ENCODE assay signal across 8 mouse cellular contexts in genomic region chr16:16984423-16984941, GRCm38 (mm10). TPM values are rescaled to one million over a fixed set of nuclear protein-coding genes. Genes with fewer than 3 reads are reported as not detected.
DNase-seq lines count a peak whose midpoint lies in the region; ATAC-seq lines count a peak whose summit lies in the region.

No protein-coding gene starts in this region.

- H3K9me3 ChIP-seq in erythroblast, embryonic 14.5 days (ENCODE audit: control insufficient read depth, low read length): no peaks in the 10 kb centered on the region
- no peaks in the 10 kb centered on the region for H3K9me3 ChIP-seq in forebrain, embryonic 14.5 days (replicated peaks; ENCODE audit: control insufficient read depth, low read length)
- no peaks in the 10 kb centered on the region for H3K9me3 ChIP-seq in liver, embryonic 13.5 days (replicated peaks)

- H3K9ac ChIP-seq in forebrain, embryonic 14.5 days (ENCODE audit: low read length): peak overlapping the region; percentile 97
- peak overlapping the region; percentile 96 for H3K9ac ChIP-seq in liver, embryonic 13.5 days

- H3K36me3 ChIP-seq in erythroblast, embryonic 14.5 days (ENCODE audit: control insufficient read depth): peaks cover 43% of the 10 kb centered on the region
- peaks cover 10% of the 10 kb centered on the region; the same call in 1 of the 2 replicates for H3K36me3 ChIP-seq in forebrain, embryonic 14.5 days (ENCODE audit: control insufficient read depth, insufficient read depth, low read length)
- peaks cover 23% of the 10 kb centered on the region for H3K36me3 ChIP-seq in liver, embryonic 13.5 days

- H3K4me1 ChIP-seq in erythroblast, embryonic 14.5 days (ENCODE audit: control insufficient read depth): peaks cover 40% of the 10 kb centered on the region
- peaks cover 15% of the 10 kb centered on the region for H3K4me1 ChIP-seq in forebrain, embryonic 14.5 days (ENCODE audit: control insufficient read depth, insufficient read depth, low read length)
- peaks cover 48% of the 10 kb centered on the region for H3K4me1 ChIP-seq in liver, embryonic 13.5 days (replicated peaks)

- peak overlapping the region; percentile 70 for H3K4me2 ChIP-seq in forebrain, embryonic 14.5 days (ENCODE audit: low read length)
- peak overlapping the region; percentile 92 for H3K4me2 ChIP-seq in liver, embryonic 13.5 days

- H3K27me3 ChIP-seq in erythroblast, embryonic 14.5 days (ENCODE audit: control insufficient read depth): no peaks in the 10 kb centered on the region
- H3K27me3 ChIP-seq in forebrain, embryonic 14.5 days (replicated peaks; ENCODE audit: control insufficient read depth, insufficient read depth, low read length): no peaks in the 10 kb centered on the region
- H3K27me3 ChIP-seq in liver, embryonic 13.5 days: no peaks in the 10 kb centered on the region

- no peak overlapping the region for H3K27ac ChIP-seq in forebrain, embryonic 14.5 days (ENCODE audit: low read depth, low read length)
- H3K27ac ChIP-seq in liver, embryonic 13.5 days: peak overlapping the region; percentile 87

- WGBS in forebrain, embryonic 14.5 days: 23% methylated on average over 9 of the region's 9 CpGs
- 6% methylated on average over 9 of the region's 9 CpGs for WGBS in liver, embryonic 13.5 days (ENCODE audit: insufficient replicate concordance)

- H3K4me3 ChIP-seq in erythroblast, embryonic 14.5 days (replicated peaks): peak overlapping the region; percentile 79
- peak overlapping the region; percentile 99 for H3K4me3 ChIP-seq in forebrain, embryonic 14.5 days (ENCODE audit: low read depth, low read length)
- H3K4me3 ChIP-seq in liver, embryonic 13.5 days (replicated peaks): peak overlapping the region; percentile 99

- ATAC-seq in erythroblast, adult 5-6 weeks (replicated peaks; ENCODE audit: low FRiP score, poor library complexity, severe bottlenecking): no peak
- ATAC-seq in forebrain, embryonic 14.5 days: no peak
- ATAC-seq in liver, embryonic 13.5 days (ENCODE audit: low read depth): no peak

- DNase-seq in 416B (ENCODE audit: low read depth): peak; percentile 19
- no peak for DNase-seq in forebrain, embryonic 14.5 days (ENCODE audit: low spot score)
- DNase-seq in liver, embryonic 13.5 days: no peak
- no peak for DNase-seq in right cerebral cortex, postnatal 4 days
- DNase-seq in spleen, adult 12 weeks (ENCODE audit: low spot score): no peak
- no peak for DNase-seq in kidney, postnatal 36 days

RNA-seq across cellular contexts. Expression of gene Mapk1, which starts 1.3 kb away (rescaled TPM):
- polyA plus RNA-seq in erythroblast, embryonic 14.5 days (2012): 1.8 and 2.3 TPM in 2 replicates
- total RNA-seq in erythroblast, adult 5-6 weeks (2015; ENCODE audit: low replicate concordance): 45.2 and 47.6 TPM in 2 replicates
- 52.4 and 53.0 TPM in 2 replicates for total RNA-seq in erythroblast, adult 5-6 weeks (2017; ENCODE audit: low replicate concordance)
- 217 and 218 TPM in 2 replicates for polyA plus RNA-seq in forebrain, embryonic 14.5 days (2014; fragmentation: Nextera tagmentation; extraction: Ambion mirVana)
- 93.7 and 102 TPM in 2 replicates for polyA plus RNA-seq in liver, embryonic 13.5 days (2015; fragmentation: Nextera tagmentation; extraction: Ambion mirVana)

Comparison
In these comparisons a context has a peak if more than half of its experiments do, and no peak if none do; other contexts are left out.
1. RNA of gene Mapk1, which starts 1.3 kb away (polyA plus RNA-seq): 217 to 218 TPM in forebrain, embryonic 14.5 days and 93.7 to 102 TPM in liver, embryonic 13.5 days; 1.8 to 2.3 TPM in erythroblast, embryonic 14.5 days; every median in the first group is over 10 times any median in the second.
2. Peak in every context shown above with its lines, with median percentiles within 50 percentile points of each other: H3K4me3 ChIP-seq.